Mouse (Mus musculus) kidney, postnatal 4 days (tissue): ENCODE measurements around the gene Slc24a3.

ENCODE experiments used
- DNase-seq, 2 experiments: peaks; one replicate each; pipeline ENCODE4 v3.0.0; 2021; ENCODE audit warnings: mixed read lengths in 2 of 2

Gene Slc24a3

GRCm38 (mm10) chr2:145213587-145213986 lies 46.0 kb downstream of the Slc24a3 start:
- DNase-seq: no peak

GRCm38 (mm10) chr2:145214086-145214831 lies 46.7 kb downstream of the Slc24a3 start:
- no peak for DNase-seq

DNA sequence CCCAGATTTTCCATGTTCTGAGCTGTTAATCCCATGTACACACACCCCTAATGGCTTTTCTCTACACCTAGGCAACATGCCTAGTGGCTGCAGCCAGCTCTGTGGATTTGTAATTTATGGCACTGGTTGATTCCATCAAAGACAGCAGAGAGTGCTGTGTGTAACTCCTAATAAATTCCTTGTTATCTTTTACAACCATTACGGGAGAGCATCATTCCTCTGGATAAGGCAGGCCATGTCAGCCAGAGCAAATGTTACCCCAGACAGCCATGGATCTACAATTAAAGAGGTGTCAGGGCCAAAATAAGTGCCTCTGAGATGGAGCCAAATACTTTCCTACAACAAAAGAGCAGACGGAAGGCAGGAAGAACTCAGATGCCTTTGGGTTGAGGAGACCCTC lies 49.0 kb downstream of the Slc24a3 start:
- no peak for DNase-seq

DNA sequence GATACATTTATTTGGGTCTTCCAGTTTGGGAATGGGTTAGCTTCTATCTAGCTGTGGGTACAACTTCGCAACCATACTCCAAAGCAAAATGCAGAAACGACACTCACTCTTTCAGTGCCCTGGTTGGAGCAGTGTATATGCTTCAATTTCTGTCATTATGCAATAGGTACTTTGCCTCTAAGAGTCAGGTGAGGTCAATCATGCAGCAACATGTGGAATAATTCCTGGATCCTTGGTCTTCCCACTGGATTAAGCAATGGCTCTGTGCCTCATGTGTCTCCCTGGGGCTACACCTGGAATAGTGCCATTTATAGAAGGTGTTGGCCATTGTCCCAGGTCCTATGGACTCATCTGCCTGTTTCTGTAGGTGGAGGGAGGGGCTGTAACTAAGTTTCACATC lies 49.9 kb downstream of the Slc24a3 start:
- no peak for DNase-seq

- DNase-seq: no peak
Measured at GRCm38 (mm10) chr2:145219246-145219645, 51.7 kb downstream of the Slc24a3 start.

GRCm38 (mm10) chr2:145223646-145224045 lies 56.1 kb downstream of the Slc24a3 start:
- no peak for DNase-seq

DNA sequence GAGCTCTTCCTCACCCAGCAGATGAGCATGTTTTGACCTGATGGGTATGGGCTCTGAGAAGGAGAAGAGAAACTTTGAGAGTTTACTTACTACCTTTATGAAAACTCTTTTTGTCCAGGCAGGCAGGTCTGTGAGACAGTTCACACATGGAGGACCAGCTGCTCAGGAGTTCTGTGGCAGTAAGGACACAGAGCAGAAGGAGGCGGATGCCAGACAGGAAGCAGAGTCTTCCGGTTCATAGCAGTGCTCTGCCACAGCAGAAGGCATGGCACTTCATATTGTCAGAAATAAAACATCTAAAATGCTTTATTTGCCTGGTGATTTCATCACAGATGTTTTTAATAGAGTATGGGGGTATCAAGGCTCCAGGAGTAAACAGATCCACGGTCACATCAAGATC lies 58.1 kb downstream of the Slc24a3 start:
- peak in 1 of 2 experiments; percentile 21 for DNase-seq

DNA sequence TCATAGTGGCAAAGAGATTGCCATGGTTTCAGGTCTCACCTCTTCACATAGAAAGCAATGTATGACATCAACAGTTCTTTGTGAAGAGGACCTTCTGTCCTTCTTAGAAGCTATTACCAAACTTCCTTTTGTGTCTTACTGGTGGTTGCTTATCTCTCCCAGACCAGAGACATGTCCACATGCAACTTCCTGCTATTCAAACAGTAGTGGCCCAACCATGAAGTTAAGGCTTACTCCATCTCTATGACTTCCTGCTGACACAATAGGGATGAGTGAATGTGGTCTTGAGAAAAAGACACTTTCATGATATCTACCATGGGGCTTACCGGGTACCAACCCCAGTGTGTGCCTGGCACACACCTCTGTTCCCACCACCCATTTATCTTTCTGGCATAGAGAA lies 58.5 kb downstream of the Slc24a3 start:
- DNase-seq: no peak

DNA sequence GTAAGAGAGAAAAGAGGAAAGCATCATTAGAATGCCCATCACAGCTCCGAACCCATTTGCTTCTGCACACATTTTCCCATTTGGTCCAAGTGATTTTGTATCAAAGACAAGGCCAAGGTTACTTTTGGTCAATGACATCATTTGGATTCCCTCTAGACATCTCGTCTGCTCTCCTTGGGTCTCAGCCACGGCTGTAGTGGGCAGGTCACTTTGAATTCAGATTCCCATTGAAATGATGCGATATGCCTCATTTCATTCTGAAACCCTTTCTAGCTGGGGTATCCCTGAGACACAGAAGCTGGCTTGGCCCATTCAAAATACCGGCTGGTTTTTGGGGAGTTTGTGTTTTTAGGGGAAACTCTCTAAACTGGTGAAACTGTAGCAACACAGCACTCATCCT lies 59.8 kb downstream of the Slc24a3 start:
- DNase-seq: no peak

- DNase-seq: peak; percentile 61 to 63
Measured at GRCm38 (mm10) chr2:145232764-145233484, 65.4 kb downstream of the Slc24a3 start.

DNA sequence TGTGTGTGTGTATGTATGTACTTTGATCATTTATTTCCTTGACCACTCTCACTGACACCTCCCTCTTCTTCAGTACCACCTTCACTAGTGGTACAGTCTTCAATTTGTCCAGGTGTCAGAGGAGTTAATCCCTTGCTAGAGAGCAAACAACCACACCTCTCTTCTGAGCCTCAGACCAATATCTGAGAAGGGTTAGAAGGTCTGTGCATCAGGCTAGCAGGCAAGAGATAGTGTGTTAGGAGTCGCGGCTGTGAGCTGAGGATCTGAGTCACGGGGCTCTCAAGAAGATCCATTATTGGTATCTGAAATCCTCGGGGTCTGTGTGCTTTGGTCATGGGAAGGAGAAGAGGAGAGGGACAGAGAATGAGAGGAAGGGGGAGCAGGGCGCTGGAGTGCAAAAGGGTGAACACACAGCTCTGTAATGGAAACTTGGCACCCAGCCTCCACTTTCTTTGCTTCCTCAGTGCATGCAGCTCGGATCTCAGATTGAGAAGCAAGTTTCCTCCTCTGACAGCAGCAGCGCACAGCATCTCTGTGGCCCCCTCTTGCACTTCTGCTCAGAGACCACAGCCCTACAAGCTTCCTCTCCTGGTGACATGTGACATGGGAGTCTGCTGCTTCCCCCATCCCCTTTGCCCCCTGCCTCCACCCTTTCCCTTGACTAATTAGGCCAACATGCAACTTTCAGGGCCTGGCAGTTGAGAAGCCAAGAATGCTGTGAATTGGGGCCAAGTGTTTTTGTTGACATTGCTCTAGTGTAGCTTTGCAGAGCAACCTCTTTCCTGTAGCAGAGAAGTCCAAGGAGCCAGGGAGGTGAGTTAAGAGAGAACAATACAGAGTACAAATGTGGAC lies 66.2 kb downstream of the Slc24a3 start:
- DNase-seq: peak; percentile 69 to 78

DNA sequence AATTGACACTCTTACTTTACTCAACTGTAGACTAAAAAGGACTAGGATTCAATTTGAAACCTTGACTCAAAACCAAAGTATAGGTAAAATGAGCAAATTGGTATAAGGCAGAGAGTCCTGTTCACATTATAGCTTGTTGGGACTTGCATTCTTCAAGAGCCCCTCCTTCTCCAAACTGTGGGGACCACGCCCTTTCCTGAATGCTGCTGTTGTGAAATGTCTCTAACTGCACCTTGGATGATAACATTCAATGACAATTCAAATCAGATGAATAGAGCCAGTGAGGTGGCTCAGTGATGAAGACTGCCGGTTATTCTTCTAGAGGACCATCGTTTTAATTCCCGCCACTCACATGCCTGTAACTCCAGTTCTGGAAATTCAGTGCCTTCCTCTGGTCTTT lies 78.8 kb downstream of the Slc24a3 start:
- no peak for DNase-seq

GRCm38 (mm10) chr2:145248185-145248584 lies 80.6 kb downstream of the Slc24a3 start:
- no peak for DNase-seq

- peak; percentile 88 to 89 for DNase-seq
Measured at GRCm38 (mm10) chr2:145257332-145257731, 89.8 kb downstream of the Slc24a3 start.

GRCm38 (mm10) chr2:145257855-145258254 lies 90.3 kb downstream of the Slc24a3 start:
- DNase-seq: no peak

GRCm38 (mm10) chr2:145260574-145260973 lies 93.0 kb downstream of the Slc24a3 start:
- no peak for DNase-seq

- no peak for DNase-seq
Measured at GRCm38 (mm10) chr2:145262153-145262552, 94.6 kb downstream of the Slc24a3 start.

- no peak for DNase-seq
Measured at GRCm38 (mm10) chr2:145266723-145267122, 99.2 kb downstream of the Slc24a3 start.

- no peak for DNase-seq
Measured at GRCm38 (mm10) chr2:145268971-145269370, 101.4 kb downstream of the Slc24a3 start.

- no peak for DNase-seq
Measured at GRCm38 (mm10) chr2:145269410-145269809, 101.9 kb downstream of the Slc24a3 start.

- DNase-seq: no peak
Measured at GRCm38 (mm10) chr2:145274016-145274677, 106.6 kb downstream of the Slc24a3 start.

GRCm38 (mm10) chr2:145279336-145279735 lies 111.8 kb downstream of the Slc24a3 start:
- DNase-seq: no peak

DNA sequence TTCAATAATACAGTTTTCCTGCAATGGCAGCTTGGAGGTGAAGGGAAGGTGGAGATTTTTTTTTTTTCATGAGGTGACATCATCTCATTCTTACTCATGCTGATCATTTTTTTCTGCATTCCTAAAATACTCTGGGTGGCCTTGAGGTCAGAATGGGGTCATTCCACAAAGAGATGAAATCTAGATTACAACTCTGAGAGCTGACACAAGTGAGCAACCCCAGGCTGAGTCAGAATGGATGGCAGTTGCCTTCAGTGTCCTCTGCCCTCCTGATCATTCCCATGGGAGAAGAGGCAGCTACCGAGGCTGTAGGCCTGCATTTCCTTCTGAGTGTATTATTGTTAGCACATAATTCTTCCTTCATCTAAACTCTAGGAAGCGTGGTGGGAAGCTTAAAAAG lies 116.2 kb downstream of the Slc24a3 start:
- DNase-seq: no peak
